Mouse (Mus musculus): ENCODE data around the gene Oog2. TPM values are rescaled to one million over a fixed set of nuclear protein-coding genes. Genes with fewer than 3 reads are reported as not detected.
"Not testable (repeated sequence)": the region's sequence is repeated elsewhere in the genome, so short reads cannot be mapped to it uniquely, and the experiment has no call there.

Gene Oog2
- not detected for total RNA-seq (2021)
- long read RNA-seq, experiment 1 = 0 reads
- long read RNA-seq, experiment 2 = 0 reads

DNA sequence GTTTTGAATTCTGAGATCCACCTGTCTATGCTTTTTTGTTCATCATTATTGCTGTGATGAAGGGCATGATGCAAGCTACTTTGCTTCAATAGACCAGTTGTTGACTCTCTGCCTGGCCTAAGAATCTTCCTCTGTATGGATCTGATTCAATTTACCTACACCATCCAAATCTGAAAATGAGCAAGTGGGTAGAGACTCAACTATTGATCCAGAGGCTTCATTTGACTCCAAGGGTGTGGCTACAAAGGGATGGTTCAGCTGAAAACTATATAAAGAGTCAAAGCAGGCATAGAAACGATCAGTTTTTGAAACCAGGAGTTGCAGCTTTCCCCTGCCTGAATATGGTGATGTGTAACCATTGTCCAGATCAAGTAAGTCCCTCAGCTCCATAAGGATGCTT is at the start of gene Oog2:
Oog2 (plus strand) TSS at position 301 of the 400 bp plus-strand sequence.
- no peak for DNase-seq (ENCODE audit: low spot score)

DNA sequence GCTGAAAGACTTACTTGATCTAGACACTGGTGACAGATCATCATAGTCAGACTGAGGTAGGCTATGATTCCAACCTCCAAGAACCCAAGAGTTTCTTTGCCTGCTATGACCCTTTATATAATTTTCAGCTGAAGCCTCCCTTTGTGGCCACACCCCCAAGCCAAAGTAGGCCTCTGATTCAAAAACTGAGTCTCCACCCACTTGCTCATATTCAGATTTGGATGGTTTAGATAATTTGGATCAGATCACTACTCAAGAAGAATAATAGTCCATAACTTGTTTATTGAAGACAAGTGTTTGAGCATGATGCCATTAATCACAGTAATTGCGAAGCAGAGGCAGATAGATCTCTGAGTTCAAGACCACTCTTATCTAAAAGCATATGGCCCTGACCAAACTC is 28.0 kb upstream of the Oog2 start, which contains the start of gene Oog3:
Oog3 (minus strand) TSS at position 101 of the 400 bp plus-strand sequence.
- DNase-seq (ENCODE audit: low spot score) = no peak

DNA sequence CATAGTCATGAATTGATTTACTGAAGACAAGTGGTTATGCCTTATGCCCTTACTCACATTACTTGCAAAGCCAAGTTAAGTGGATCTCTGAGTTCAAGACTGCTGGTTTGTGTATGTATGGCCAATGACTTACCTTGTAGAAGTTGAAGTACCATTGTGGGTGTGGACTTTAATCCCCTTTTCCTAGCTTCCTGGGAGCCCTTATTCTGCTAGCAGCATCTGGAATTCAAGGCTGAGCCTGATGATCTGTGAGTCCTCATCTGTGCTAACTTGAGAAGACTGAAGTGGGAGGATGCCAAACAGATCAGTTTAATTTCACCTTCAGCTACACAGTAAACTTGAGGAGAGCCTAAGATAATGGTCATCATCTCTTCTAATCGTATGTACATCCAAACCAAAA is 22.7 kb downstream of the Oog2 start, which contains the start of gene C87977:
C87977 (minus strand) TSS at position 101 of the 400 bp plus-strand sequence.
- DNase-seq (ENCODE audit: low spot score) = not testable (repeated sequence)

Other genes with a start within 250 kb of the Oog2 start
- not detected for gene Pramef25, start 239.7 kb upstream of the Oog2 start, total RNA-seq (2021)
- not detected for gene Gm13101, start 223.8 kb upstream of the Oog2 start, total RNA-seq (2021)
- not detected for gene Pramef17, start 196.3 kb upstream of the Oog2 start, total RNA-seq (2021)
- gene Pramel4, start 131.6 kb upstream of the Oog2 start, total RNA-seq (2021) = not detected
- gene Gm13102, start 84.2 kb upstream of the Oog2 start, total RNA-seq (2021) = not detected
- not detected for gene Oog3, start 28.1 kb upstream of the Oog2 start, total RNA-seq (2021)
- not detected for gene C87977, start 22.6 kb downstream of the Oog2 start, total RNA-seq (2021)
- not detected for gene Pramel5, start 89.8 kb downstream of the Oog2 start, total RNA-seq (2021)
- not detected for gene Gm13128, start 139.5 kb downstream of the Oog2 start, total RNA-seq (2021)
- gene Gm13119, start 167.2 kb downstream of the Oog2 start, total RNA-seq (2021) = not detected
- not detected for gene Pramef20, start 187.2 kb downstream of the Oog2 start, total RNA-seq (2021)
- gene Pramef12, start 217.7 kb downstream of the Oog2 start, total RNA-seq (2021) = under 1 TPM in 1 of 2 experiments, not detected in 1; 0.12 TPM
- gene 1700012P22Rik, start 248.1 kb downstream of the Oog2 start, total RNA-seq (2021) = not detected